Mouse (Mus musculus): ENCODE measurements around the gene 3110082J24Rik.
"Not testable (repeated sequence)": the region's sequence is repeated elsewhere in the genome, so short reads cannot be mapped to it uniquely, and the experiment has no call there.

3110082J24Rik gene

GRCm38 (mm10) chr5:30072377-30072776, 33.5 kb downstream of the 3110082J24Rik start:
- DNase-seq (ENCODE audit: low spot score in 2 of 2) = no peak

- DNase-seq (ENCODE audit: low spot score in 2 of 2) = no peak
These were observed 34.2 kb downstream of the 3110082J24Rik start for GRCm38 (mm10) chr5:30071677-30072076.

- no peak for DNase-seq (ENCODE audit: low spot score in 2 of 2)
These were observed 38.2 kb downstream of the 3110082J24Rik start for GRCm38 (mm10) chr5:30067726-30068125.

- not testable (repeated sequence) for DNase-seq (ENCODE audit: low spot score in 2 of 2)
These were observed 46.3 kb downstream of the 3110082J24Rik start for GRCm38 (mm10) chr5:30059607-30060006.

- no peak for DNase-seq (ENCODE audit: low spot score in 2 of 2)
These were observed 47.6 kb downstream of the 3110082J24Rik start for GRCm38 (mm10) chr5:30058216-30058731.
